Mouse (Mus musculus): Measurements from ENCODE around the gene Lasp1. TPM values are rescaled to one million over a fixed set of nuclear protein-coding genes. Genes with fewer than 3 reads are reported as not detected.
"Not testable (repeated sequence)": the region's sequence is repeated elsewhere in the genome, so short reads cannot be mapped to it uniquely, and the experiment has no call there.

Gene Lasp1
- polyA plus RNA-seq, 1 experiment from 2014 or later = 141 TPM

- no peak for ATAC-seq
- Histone ChIP-seq H3K9me3 (ENCODE audit: control insufficient read depth, low read length) (no peaks in the 10 kb centered on the region), H3K9ac (ENCODE audit: low read depth, low read length) (no peak overlapping the region), H3K4me3 (ENCODE audit: low read length) (no peak overlapping the region), H3K4me1 (ENCODE audit: control insufficient read depth, insufficient read depth, low read length) (no peaks in the 10 kb centered on the region), H3K27ac (ENCODE audit: low read length) (no peak overlapping the region), H3K4me2 (ENCODE audit: low read depth, low read length) (no peak overlapping the region), H3K27me3 (replicated peaks; ENCODE audit: control insufficient read depth, insufficient read depth, low read length) (no peaks in the 10 kb centered on the region), H3K36me3 (ENCODE audit: control insufficient read depth, insufficient read depth, low read length) (no peaks in the 10 kb centered on the region)
- WGBS = 91% methylated on average over 3 of the region's 3 CpGs
Observed at GRCm38 (mm10) chr11:97787961-97788360, 10.8 kb upstream of the Lasp1 start.

GRCm38 (mm10) chr11:97789727-97790126, 9.1 kb upstream of the Lasp1 start:
- Histone ChIP-seq H3K4me3 (ENCODE audit: low read length) (no peak overlapping the region), H3K36me3 (ENCODE audit: control insufficient read depth, insufficient read depth, low read length) (no peaks in the 10 kb centered on the region), H3K27me3 (replicated peaks; ENCODE audit: control insufficient read depth, insufficient read depth, low read length) (no peaks in the 10 kb centered on the region), H3K9me3 (ENCODE audit: control insufficient read depth, low read length) (no peaks in the 10 kb centered on the region), H3K27ac (ENCODE audit: low read length) (no peak overlapping the region), H3K4me2 (ENCODE audit: low read depth, low read length) (no peak overlapping the region), H3K9ac (ENCODE audit: low read depth, low read length) (no peak overlapping the region), H3K4me1 (ENCODE audit: control insufficient read depth, insufficient read depth, low read length) (no peaks in the 10 kb centered on the region)
- WGBS = 87% methylated on average over 5 of the region's 5 CpGs
- no peak for ATAC-seq

DNA sequence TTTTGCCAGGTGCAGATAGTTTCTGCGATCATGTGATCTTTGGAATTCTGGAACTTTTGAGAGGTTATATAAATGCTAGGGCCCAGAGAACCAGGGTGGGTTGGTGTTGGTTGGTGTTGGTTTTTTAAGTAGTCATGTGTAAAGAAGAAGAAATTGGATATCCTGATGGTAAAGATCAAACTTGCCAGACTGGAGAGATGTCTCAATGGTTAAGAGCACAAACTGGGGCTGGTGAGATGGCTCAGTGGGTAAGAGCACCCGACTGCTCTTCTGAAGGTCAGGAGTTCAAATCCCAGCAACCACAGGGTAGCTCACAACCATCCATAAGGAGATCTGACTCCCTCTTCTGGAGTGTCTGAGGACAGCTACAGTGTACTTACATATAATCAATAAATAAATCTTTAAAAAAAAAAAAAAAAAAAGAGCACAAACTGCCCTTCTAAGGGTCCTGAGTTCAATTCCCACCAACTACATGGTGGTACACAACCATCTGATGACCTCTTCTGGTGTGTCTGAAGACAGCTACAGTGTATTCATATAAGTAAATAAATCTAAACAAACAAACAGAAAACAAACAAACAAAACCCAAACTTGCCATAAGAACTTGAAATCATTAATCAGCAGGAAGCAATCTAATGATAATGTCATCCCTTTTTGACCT, 7.9 kb upstream of the Lasp1 start:
- not testable (repeated sequence) for H3K4me1 ChIP-seq (ENCODE audit: control insufficient read depth, insufficient read depth, low read length); H3K9me3 ChIP-seq (ENCODE audit: control insufficient read depth, low read length); ATAC-seq; H3K27ac ChIP-seq (ENCODE audit: low read length); H3K36me3 ChIP-seq (ENCODE audit: control insufficient read depth, insufficient read depth, low read length); H3K9ac ChIP-seq (ENCODE audit: low read depth, low read length); H3K4me3 ChIP-seq (ENCODE audit: low read length); H3K27me3 ChIP-seq (replicated peaks; ENCODE audit: control insufficient read depth, insufficient read depth, low read length); H3K4me2 ChIP-seq (ENCODE audit: low read depth, low read length)
- 71% methylated on average over 2 of the region's 2 CpGs for WGBS

DNA sequence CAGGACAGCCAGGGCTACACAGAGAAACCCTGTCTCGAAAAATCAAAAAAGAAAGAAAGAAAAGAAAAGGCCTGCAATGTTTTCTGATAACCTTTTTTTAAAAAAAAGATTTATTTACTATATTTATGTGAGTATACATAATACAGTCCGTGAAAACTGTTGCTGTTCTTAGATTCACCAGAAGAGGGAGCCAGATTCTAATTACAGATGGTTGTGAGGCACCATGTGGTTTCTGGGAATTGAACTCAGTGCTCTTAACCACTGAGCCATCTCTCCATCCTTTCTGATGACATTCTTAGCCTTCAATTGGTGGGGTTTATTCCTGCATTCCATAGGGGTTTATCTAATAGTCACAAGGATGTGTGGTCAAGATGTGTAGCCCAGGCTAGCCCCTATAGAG, 5.6 kb upstream of the Lasp1 start:
- no peak overlapping the region for H3K9ac ChIP-seq (ENCODE audit: low read depth, low read length)
- no peak overlapping the region for H3K4me3 ChIP-seq (ENCODE audit: low read length)
- H3K9me3 ChIP-seq (ENCODE audit: control insufficient read depth, low read length) = no peaks in the 10 kb centered on the region
- no peak overlapping the region for H3K27ac ChIP-seq (ENCODE audit: low read length)
- H3K27me3 ChIP-seq (replicated peaks; ENCODE audit: control insufficient read depth, insufficient read depth, low read length) = no peaks in the 10 kb centered on the region
- H3K4me1 ChIP-seq (ENCODE audit: control insufficient read depth, insufficient read depth, low read length) = peaks cover 4% of the 10 kb centered on the region; the same call in 1 of the 2 replicates
- no peak for ATAC-seq
- 10% methylated on average over 2 of the region's 2 CpGs for WGBS
- no peak overlapping the region for H3K4me2 ChIP-seq (ENCODE audit: low read depth, low read length)
- no peaks in the 10 kb centered on the region for H3K36me3 ChIP-seq (ENCODE audit: control insufficient read depth, insufficient read depth, low read length)

DNA sequence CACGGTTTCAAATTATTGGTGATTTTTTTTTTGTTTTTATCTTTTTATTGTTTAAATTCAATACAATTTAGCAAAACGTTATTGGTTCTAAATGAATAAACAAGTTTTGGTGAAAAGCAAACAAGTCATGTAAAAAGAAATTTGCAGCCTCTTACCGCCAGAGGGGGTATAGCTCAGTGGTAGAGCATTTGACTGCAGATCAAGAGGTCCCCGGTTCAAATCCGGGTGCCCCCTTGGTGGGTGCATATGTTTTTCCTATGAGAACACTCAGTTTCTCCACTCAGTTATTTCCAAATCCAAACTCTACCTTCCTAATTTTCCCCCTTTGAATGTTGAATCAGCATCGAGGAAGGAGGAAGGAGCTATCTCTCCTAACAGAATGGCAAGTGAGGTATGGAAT, 1.9 kb upstream of the Lasp1 start:
- 7% methylated on average over 6 of the region's 6 CpGs for WGBS
- ATAC-seq = no peak
- H3K4me3 ChIP-seq (ENCODE audit: low read length) = no peak overlapping the region
- H3K9me3 ChIP-seq (ENCODE audit: control insufficient read depth, low read length) = no peaks in the 10 kb centered on the region
- H3K27ac ChIP-seq (ENCODE audit: low read length) = no peak overlapping the region
- no peaks in the 10 kb centered on the region for H3K36me3 ChIP-seq (ENCODE audit: control insufficient read depth, insufficient read depth, low read length)
- H3K4me2 ChIP-seq (ENCODE audit: low read depth, low read length) = no peak overlapping the region
- H3K4me1 ChIP-seq (ENCODE audit: control insufficient read depth, insufficient read depth, low read length) = peaks cover 19% of the 10 kb centered on the region
- no peak overlapping the region for H3K9ac ChIP-seq (ENCODE audit: low read depth, low read length)
- no peaks in the 10 kb centered on the region for H3K27me3 ChIP-seq (replicated peaks; ENCODE audit: control insufficient read depth, insufficient read depth, low read length)

DNA sequence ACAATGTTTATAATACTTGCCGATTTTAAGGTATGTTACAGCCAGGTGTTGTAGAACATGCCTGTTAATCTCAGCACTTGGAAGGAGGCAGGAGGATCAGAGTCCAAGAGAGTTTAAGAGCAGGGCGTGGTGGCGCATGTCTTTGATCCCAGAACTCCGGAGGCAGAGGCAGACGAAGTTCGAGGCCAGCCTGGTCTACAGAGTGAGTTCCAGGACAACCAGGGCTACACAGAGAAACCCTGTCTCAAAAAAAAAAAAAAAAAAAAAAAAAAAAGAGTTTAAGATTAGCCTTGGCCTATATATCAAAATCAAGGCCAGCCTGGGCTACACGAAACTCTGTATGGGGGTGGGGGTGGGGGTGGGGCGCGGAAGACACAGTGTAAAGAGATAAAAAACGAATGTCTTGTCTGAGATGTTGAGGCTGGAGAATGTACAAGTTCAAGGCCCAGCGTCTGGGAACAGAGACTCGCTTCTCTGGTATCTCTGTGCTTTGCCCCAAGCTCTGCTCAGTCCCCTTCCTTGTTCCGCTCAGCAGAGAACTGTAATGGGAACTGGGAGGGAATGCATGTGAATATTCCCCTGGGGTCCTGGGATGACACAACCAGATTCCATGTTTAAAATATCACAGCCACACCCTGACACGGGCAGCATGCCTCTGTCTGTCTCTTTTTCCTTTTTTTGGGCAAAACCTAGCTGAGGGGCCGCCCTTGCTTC, 1.3 kb upstream of the Lasp1 start:
- Histone ChIP-seq H3K27ac (ENCODE audit: low read length) (no peak overlapping the region), H3K4me1 (ENCODE audit: control insufficient read depth, insufficient read depth, low read length) (peaks cover 25% of the 10 kb centered on the region), H3K36me3 (ENCODE audit: control insufficient read depth, insufficient read depth, low read length) (no peaks in the 10 kb centered on the region), H3K4me3 (ENCODE audit: low read length) (no peak overlapping the region), H3K9ac (ENCODE audit: low read depth, low read length) (peak overlapping the region; percentile 0; the same call in 1 of the 2 replicates), H3K27me3 (replicated peaks; ENCODE audit: control insufficient read depth, insufficient read depth, low read length) (no peaks in the 10 kb centered on the region), H3K4me2 (ENCODE audit: low read depth, low read length) (peak overlapping the region; percentile 77; the same call in 1 of the 2 replicates), H3K9me3 (ENCODE audit: control insufficient read depth, low read length) (no peaks in the 10 kb centered on the region)
- no peak for ATAC-seq
- WGBS = 54% methylated on average over 15 of the region's 15 CpGs

DNA sequence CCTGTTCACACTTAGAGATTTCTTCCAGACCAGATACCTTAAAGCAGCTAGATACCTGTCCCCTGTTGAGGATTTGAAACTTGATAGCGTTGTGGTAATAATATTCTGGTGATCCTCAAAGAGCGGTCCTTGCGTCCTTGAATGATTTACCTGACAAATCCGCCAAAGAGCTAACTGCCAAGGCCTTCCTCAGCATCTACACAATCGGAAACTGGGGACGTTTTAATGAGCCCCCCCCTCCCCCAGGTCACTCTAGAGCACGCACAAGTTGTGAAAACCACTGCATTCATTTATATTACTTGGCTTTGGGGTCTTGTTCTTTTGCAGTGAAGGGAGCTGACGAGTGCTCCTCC, 741 bp upstream of the Lasp1 start:
- H3K36me3 ChIP-seq (ENCODE audit: control insufficient read depth, insufficient read depth, low read length) = no peaks in the 10 kb centered on the region
- H3K27me3 ChIP-seq (replicated peaks; ENCODE audit: control insufficient read depth, insufficient read depth, low read length) = no peaks in the 10 kb centered on the region
- H3K9ac ChIP-seq (ENCODE audit: low read depth, low read length) = peak overlapping the region; percentile 0; the same call in 1 of the 2 replicates
- H3K27ac ChIP-seq (ENCODE audit: low read length) = peak overlapping the region; percentile 45; the same call in 1 of the 2 replicates
- peak overlapping the region; percentile 77; the same call in 1 of the 2 replicates for H3K4me2 ChIP-seq (ENCODE audit: low read depth, low read length)
- 47% methylated on average over 8 of the region's 8 CpGs for WGBS
- H3K4me3 ChIP-seq (ENCODE audit: low read length) = peak overlapping the region; percentile 68
- no peaks in the 10 kb centered on the region for H3K9me3 ChIP-seq (ENCODE audit: control insufficient read depth, low read length)
- H3K4me1 ChIP-seq (ENCODE audit: control insufficient read depth, insufficient read depth, low read length) = peaks cover 30% of the 10 kb centered on the region
- ATAC-seq = no peak

- peak overlapping the region; percentile 68 for H3K4me3 ChIP-seq (ENCODE audit: low read length)
- H3K9me3 ChIP-seq (ENCODE audit: control insufficient read depth, low read length) = no peaks in the 10 kb centered on the region
- ATAC-seq = peak; percentile 79
- no peaks in the 10 kb centered on the region for H3K27me3 ChIP-seq (replicated peaks; ENCODE audit: control insufficient read depth, insufficient read depth, low read length)
- no peaks in the 10 kb centered on the region for H3K36me3 ChIP-seq (ENCODE audit: control insufficient read depth, insufficient read depth, low read length)
- H3K4me1 ChIP-seq (ENCODE audit: control insufficient read depth, insufficient read depth, low read length) = peaks cover 42% of the 10 kb centered on the region
- peak overlapping the region; percentile 77 for H3K4me2 ChIP-seq (ENCODE audit: low read depth, low read length)
- peak overlapping the region; percentile 95 for H3K27ac ChIP-seq (ENCODE audit: low read length)
- H3K9ac ChIP-seq (ENCODE audit: low read depth, low read length) = peak overlapping the region; percentile 79
- under 1% methylated on average over 71 of the region's 71 CpGs for WGBS
Observed at GRCm38 (mm10) chr11:97799146-97799993, 570 bp downstream of the Lasp1 start.

DNA sequence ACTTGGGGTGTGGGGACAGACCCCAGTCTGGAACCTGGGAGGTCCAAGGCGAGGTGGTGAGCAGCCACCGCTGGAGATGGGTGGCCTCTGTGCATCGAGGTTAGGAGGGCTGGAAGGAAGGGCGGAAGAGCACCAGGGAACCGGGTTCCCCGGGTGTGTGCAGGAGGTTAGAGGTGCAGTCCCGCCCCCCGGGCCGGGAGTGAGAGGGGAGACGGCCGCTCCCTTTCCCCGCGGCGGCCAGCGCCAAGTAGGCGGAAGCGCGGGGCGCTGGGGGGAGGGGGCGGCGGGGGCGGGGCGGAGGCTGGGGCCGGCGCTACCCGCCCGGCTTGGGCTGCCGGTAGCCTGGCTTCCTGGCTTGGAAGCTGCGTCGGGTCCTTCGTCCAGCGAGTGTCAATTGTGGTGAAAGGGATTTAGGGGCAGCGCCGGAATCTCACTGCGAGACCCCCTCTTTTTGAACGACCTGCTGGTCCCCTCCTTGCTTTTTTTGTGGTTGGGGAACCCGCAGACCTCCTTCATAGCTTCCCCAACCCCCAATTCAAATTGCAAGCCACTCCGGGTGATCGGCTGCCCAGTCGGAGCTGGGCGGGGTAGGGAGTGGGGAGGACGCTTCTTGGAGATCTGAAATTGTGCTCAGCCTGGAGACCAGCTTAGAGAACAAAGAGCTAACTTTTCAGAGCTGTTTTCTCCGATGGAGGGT, 1.3 kb downstream of the Lasp1 start:
- Histone ChIP-seq H3K4me1 (ENCODE audit: control insufficient read depth, insufficient read depth, low read length) (peaks cover 50% of the 10 kb centered on the region), H3K36me3 (ENCODE audit: control insufficient read depth, insufficient read depth, low read length) (no peaks in the 10 kb centered on the region), H3K27me3 (replicated peaks; ENCODE audit: control insufficient read depth, insufficient read depth, low read length) (no peaks in the 10 kb centered on the region), H3K4me3 (ENCODE audit: low read length) (peak overlapping the region; percentile 68), H3K9me3 (ENCODE audit: control insufficient read depth, low read length) (no peaks in the 10 kb centered on the region), H3K9ac (ENCODE audit: low read depth, low read length) (peak overlapping the region; percentile 79), H3K4me2 (ENCODE audit: low read depth, low read length) (peak overlapping the region; percentile 77), H3K27ac (ENCODE audit: low read length) (peak overlapping the region; percentile 95)
- peak; percentile 72 for ATAC-seq
- WGBS = 0% methylated on average over 24 of the region's 43 CpGs
